Mouse (Mus musculus) lung, embryonic 16.5 days (tissue): ENCODE data around the gene Lrrc59. TPM values are rescaled to one million over a fixed set of nuclear protein-coding genes. Genes with fewer than 3 reads are reported as not detected.

ENCODE experiments used
- ATAC-seq: fragments of 200-750 bp; cut with Nextera tagmentation; 2 replicates; pipeline ENCODE4 v1.8.0; 2017; ENCODE audit warnings: low read depth, mild to moderate bottlenecking, moderate library complexity
- H3K27ac ChIP-seq: fragments of 300-500 bp; sonication (generic); 2 replicates; pipeline ENCODE4 v1.5.1; 2014; ENCODE audit warnings: mild to moderate bottlenecking, control low read depth, low read length
- H3K27me3 ChIP-seq: fragments of 300-500 bp; sonication (generic); 2 replicates; pipeline ENCODE4 v1.6.1; 2014; ENCODE audit warnings: low read depth, low read length, mixed read lengths; ENCODE audit not compliant: control insufficient read depth, insufficient read depth
- H3K36me3 ChIP-seq: fragments of 300-500 bp; sonication (generic); 2 replicates; pipeline ENCODE4 v1.6.1; 2014; ENCODE audit warnings: low read length; ENCODE audit not compliant: control insufficient read depth, insufficient read depth
- H3K4me1 ChIP-seq: fragments of 300-500 bp; sonication (generic); replicated peaks from 2 replicates; pipeline ENCODE4 v1.6.1; 2014; ENCODE audit warnings: low read length, mixed read lengths; ENCODE audit not compliant: control insufficient read depth, insufficient read depth
- H3K4me2 ChIP-seq: fragments of 300-500 bp; sonication (generic); 2 replicates; pipeline ENCODE4 v1.6.1; 2014; ENCODE audit warnings: low read depth, low read length, control low read depth
- H3K4me3 ChIP-seq: fragments of 300-500 bp; sonication (generic); 2 replicates; pipeline ENCODE4 v1.5.1; 2014; ENCODE audit warnings: mild to moderate bottlenecking, low read length, control low read depth
- H3K9ac ChIP-seq: fragments of 300-500 bp; sonication (generic); 2 replicates; pipeline ENCODE4 v1.6.1; 2014; ENCODE audit warnings: low read length, control low read depth
- H3K9me3 ChIP-seq: fragments of 300-500 bp; sonication (generic); 2 replicates; pipeline ENCODE4 v1.6.1; 2016; ENCODE audit warnings: low read length; ENCODE audit not compliant: control insufficient read depth
- WGBS: fragments of 180-500 bp; shearing (Covaris S2); extraction: QIAGEN DNeasy Blood & Tissue Kit; methylation state at CpG from one replicate; pipeline ENCODE4 v1.1.7; 2014; 5-methylcytosine and 5-hydroxymethylcytosine counted together
- polyA plus RNA-seq: library from polyadenylated mRNA; unstranded; fragments of >200 nt; fragmentation: Nextera tagmentation; extraction: Ambion mirVana; gene quantifications from 2 replicates; pipeline ENCODE4 v1.2.1, GENCODE M21; 2015

The Lrrc59 gene
- polyA plus RNA-seq, 1 experiment from 2014 or later: 167 TPM

GRCm38 (mm10) chr11:94652973-94653372, 23.4 kb downstream of the Lrrc59 start:
- Histone ChIP-seq H3K4me1 (peaks cover 13% of the 10 kb centered on the region), H3K27me3 (no peaks in the 10 kb centered on the region), H3K4me3 (peak overlapping the region; percentile 78), H3K9me3 (no peaks in the 10 kb centered on the region), H3K27ac (no peak overlapping the region), H3K4me2 (peak overlapping the region; percentile 76), H3K36me3 (peaks cover 14% of the 10 kb centered on the region), H3K9ac (peak overlapping the region; percentile 77)
- WGBS: 41% methylated on average over 8 of the region's 8 CpGs
- ATAC-seq: no peak

GRCm38 (mm10) chr11:94653663-94654436, 24.3 kb downstream of the Lrrc59 start, which contains the start of the genes Mrpl27 and Eme1:
TSS of gene Mrpl27 (plus strand) at chr11:94653767.
TSS of gene Eme1 (minus strand) at chr11:94653964.
- WGBS: under 1% methylated on average over 32 of the region's 32 CpGs
- Histone ChIP-seq H3K9me3 (no peaks in the 10 kb centered on the region), H3K4me3 (peak within 1 kb of the TSS; percentile 78), H3K4me2 (peak within 1 kb of the TSS; percentile 91), H3K36me3 (peaks cover 14% of the 10 kb centered on the region), H3K9ac (peak within 1 kb of the TSS; percentile 77), H3K27me3 (no peaks in the 10 kb centered on the region), H3K27ac (peak within 1 kb of the TSS; percentile 93), H3K4me1 (peaks cover 13% of the 10 kb centered on the region)
- peak; percentile 92 for ATAC-seq

- peak; percentile 36; the same call in 1 of the 2 replicates for ATAC-seq
- no peaks in the 10 kb centered on the region for H3K9me3 ChIP-seq
- WGBS: 41% methylated on average over 1 of the region's 1 CpGs
- no peak overlapping the region for H3K9ac ChIP-seq
- H3K36me3 ChIP-seq: peaks cover 18% of the 10 kb centered on the region
- no peak overlapping the region for H3K4me3 ChIP-seq
- no peak overlapping the region for H3K4me2 ChIP-seq
- H3K27ac ChIP-seq: no peak overlapping the region
- H3K27me3 ChIP-seq: no peaks in the 10 kb centered on the region
- H3K4me1 ChIP-seq: no peaks in the 10 kb centered on the region
These were observed 31.8 kb downstream of the Lrrc59 start for GRCm38 (mm10) chr11:94661344-94661743.

GRCm38 (mm10) chr11:94665281-94665680, 35.7 kb downstream of the Lrrc59 start:
- H3K9me3 ChIP-seq: no peaks in the 10 kb centered on the region
- 91% methylated on average over 6 of the region's 6 CpGs for WGBS
- no peaks in the 10 kb centered on the region for H3K4me1 ChIP-seq
- H3K4me3 ChIP-seq: no peak overlapping the region
- H3K27ac ChIP-seq: no peak overlapping the region
- H3K4me2 ChIP-seq: no peak overlapping the region
- H3K9ac ChIP-seq: no peak overlapping the region
- ATAC-seq: no peak
- H3K27me3 ChIP-seq: no peaks in the 10 kb centered on the region
- H3K36me3 ChIP-seq: peaks cover 39% of the 10 kb centered on the region

- 70% methylated on average over 5 of the region's 5 CpGs for WGBS
- Histone ChIP-seq H3K27ac (no peak overlapping the region), H3K36me3 (peaks cover 1% of the 10 kb centered on the region; the same call in 1 of the 2 replicates), H3K9ac (peak overlapping the region; percentile 36; the same call in 1 of the 2 replicates), H3K9me3 (no peaks in the 10 kb centered on the region), H3K4me1 (peaks cover 23% of the 10 kb centered on the region), H3K4me2 (no peak overlapping the region), H3K4me3 (no peak overlapping the region), H3K27me3 (no peaks in the 10 kb centered on the region)
- ATAC-seq: no peak
These were observed 45.4 kb downstream of the Lrrc59 start for GRCm38 (mm10) chr11:94674984-94675383.

- Histone ChIP-seq H3K9me3 (no peaks in the 10 kb centered on the region), H3K4me3 (no peak overlapping the region), H3K27me3 (no peaks in the 10 kb centered on the region), H3K27ac (no peak overlapping the region), H3K4me1 (peaks cover 23% of the 10 kb centered on the region), H3K36me3 (no peaks in the 10 kb centered on the region), H3K4me2 (peak overlapping the region; percentile 62), H3K9ac (peak overlapping the region; percentile 36; the same call in 1 of the 2 replicates)
- ATAC-seq: no peak
- WGBS: 64% methylated on average over 5 of the region's 5 CpGs
These were observed 45.9 kb downstream of the Lrrc59 start for GRCm38 (mm10) chr11:94675446-94675845.

GRCm38 (mm10) chr11:94676308-94676707, 46.7 kb downstream of the Lrrc59 start:
- Histone ChIP-seq H3K4me2 (peak overlapping the region; percentile 62), H3K27me3 (no peaks in the 10 kb centered on the region), H3K36me3 (no peaks in the 10 kb centered on the region), H3K9me3 (no peaks in the 10 kb centered on the region), H3K9ac (peak overlapping the region; percentile 99), H3K4me1 (peaks cover 23% of the 10 kb centered on the region), H3K27ac (no peak overlapping the region), H3K4me3 (peak overlapping the region; percentile 95)
- 31% methylated on average over 4 of the region's 4 CpGs for whole genome bisulfite sequencing
- no peak for ATAC-seq

- no peaks in the 10 kb centered on the region for H3K9me3 ChIP-seq
- peaks cover 25% of the 10 kb centered on the region for H3K4me1 ChIP-seq
- peak within 1 kb of the TSS; percentile 99 for H3K9ac ChIP-seq
- H3K4me3 ChIP-seq: peak within 1 kb of the TSS; percentile 95
- no peaks in the 10 kb centered on the region for H3K27me3 ChIP-seq
- peak within 1 kb of the TSS; percentile 62 for H3K4me2 ChIP-seq
- WGBS: under 1% methylated on average over 75 of the region's 82 CpGs
- H3K27ac ChIP-seq: peak within 1 kb of the TSS; percentile 80
- no peaks in the 10 kb centered on the region for H3K36me3 ChIP-seq
- ATAC-seq: peak; percentile 98
These were observed 47.4 kb downstream of the Lrrc59 start, which contains the start of gene Xylt2 for GRCm38 (mm10) chr11:94676754-94677606. TSS of gene Xylt2 (minus strand) at chr11:94677515.
